Mouse (Mus musculus) testis, adult 2 months (tissue): Measurements from ENCODE around the gene Zfp423. TPM values are rescaled to one million over a fixed set of nuclear protein-coding genes. Genes with fewer than 3 reads are reported as not detected.

ENCODE experiments used
- H3K27ac ChIP-seq: fragments of 200-500 bp; 2 replicates; pipeline ENCODE4 v1.5.1; 2012; ENCODE audit warnings: low read depth, low read length; ENCODE audit not compliant: control insufficient read depth, insufficient read depth
- H3K27me3 ChIP-seq: fragments of 200-500 bp; 2 replicates; pipeline ENCODE4 v1.6.1; 2012; ENCODE audit warnings: mild to moderate bottlenecking, low read length, moderate library complexity; ENCODE audit not compliant: control insufficient read depth, insufficient read depth
- H3K36me3 ChIP-seq: fragments of 200-500 bp; 2 replicates; pipeline ENCODE4 v1.6.1; 2012; ENCODE audit warnings: mild to moderate bottlenecking, low read length; ENCODE audit not compliant: control insufficient read depth, insufficient read depth
- H3K4me1 ChIP-seq: fragments of 200-500 bp; 2 replicates; pipeline ENCODE4 v1.6.1; 2012; ENCODE audit warnings: low read length; ENCODE audit not compliant: control insufficient read depth, insufficient read depth
- H3K4me3 ChIP-seq: fragments of 200-500 bp; 2 replicates; pipeline ENCODE4 v1.5.1; 2012; ENCODE audit warnings: low read depth, mild to moderate bottlenecking, low read length, moderate library complexity, mixed read lengths; ENCODE audit not compliant: control insufficient read depth
- CTCF ChIP-seq: fragments of 200-500 bp; IDR thresholded peaks from 2 replicates; pipeline ENCODE4 v1.5.1; 2012; ENCODE audit warnings: low read depth, mild to moderate bottlenecking, inconsistent platforms, low read length, moderate library complexity; ENCODE audit not compliant: control insufficient read depth, insufficient read depth, insufficient replicate concordance
- POLR2A ChIP-seq: fragments of 200-500 bp; IDR thresholded peaks from 2 replicates; pipeline ENCODE4 v1.6.1; 2012; ENCODE audit warnings: low read depth, mild to moderate bottlenecking, inconsistent platforms, low read length, moderate library complexity; ENCODE audit not compliant: control insufficient read depth
- polyA plus RNA-seq: library from polyadenylated mRNA; depleted of rRNA; stranded (reverse); fragments of >200 nt; gene quantifications from 2 replicates; pipeline ENCODE4 v1.2.3, GENCODE M21; 2012

The Zfp423 gene
- polyA plus RNA-seq, 1 experiment, result 7.2 TPM

DNA sequence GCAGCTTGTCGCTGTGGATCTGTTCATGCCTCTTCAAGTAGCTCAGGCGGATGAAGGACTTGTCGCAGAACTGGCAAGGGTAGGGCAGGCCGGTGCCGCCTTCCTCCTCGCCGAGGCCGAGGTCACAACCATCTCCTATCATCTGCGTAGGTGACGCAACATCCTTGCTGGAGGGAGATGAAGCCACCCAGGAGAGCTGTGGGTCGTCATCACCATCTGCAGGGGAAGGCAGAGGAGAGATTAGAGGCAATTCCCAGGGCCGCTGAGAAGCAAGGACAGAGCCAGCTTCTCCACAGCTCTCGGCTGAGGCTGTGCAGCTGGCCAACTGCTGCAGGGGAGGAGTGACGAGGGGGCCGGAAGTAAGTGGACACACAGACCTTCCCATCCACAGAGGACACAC lies 176.2 kb downstream of the Zfp423 start:
- H3K27ac ChIP-seq, result no peak overlapping the region
- H3K36me3 ChIP-seq, result no peaks in the 10 kb centered on the region
- no peak overlapping the region for H3K4me3 ChIP-seq
- TF ChIP-seq CTCF (no peak), POLR2A (no peak)
- H3K4me1 ChIP-seq, result no peaks in the 10 kb centered on the region
- H3K27me3 ChIP-seq, result no peaks in the 10 kb centered on the region

DNA sequence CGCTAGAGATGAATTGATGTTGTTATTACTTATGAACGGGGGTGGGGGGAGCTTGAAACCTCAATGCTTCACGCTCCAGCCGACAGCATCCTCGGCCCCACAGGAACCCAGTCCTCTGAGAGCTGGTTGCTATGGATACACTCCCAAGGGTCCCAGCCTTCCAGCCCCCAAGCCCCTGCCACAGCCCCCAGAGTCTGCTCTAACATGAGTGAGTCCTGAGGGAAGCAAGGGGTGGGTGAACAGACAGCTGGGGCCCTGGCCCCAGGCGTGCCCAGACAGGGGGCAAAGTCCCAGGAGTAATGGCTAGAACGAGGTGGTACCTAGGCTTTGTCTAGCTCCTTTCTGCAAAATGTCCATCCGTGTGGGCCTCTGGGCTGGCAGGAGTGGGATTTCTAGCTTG lies 181.8 kb downstream of the Zfp423 start:
- Histone ChIP-seq H3K4me1 (peaks cover 2% of the 10 kb centered on the region; the same call in 1 of the 2 replicates), H3K27ac (no peak overlapping the region), H3K27me3 (no peaks in the 10 kb centered on the region), H3K36me3 (no peaks in the 10 kb centered on the region), H3K4me3 (no peak overlapping the region)
- TF ChIP-seq POLR2A, result no peak
- no peak for TF ChIP-seq CTCF

DNA sequence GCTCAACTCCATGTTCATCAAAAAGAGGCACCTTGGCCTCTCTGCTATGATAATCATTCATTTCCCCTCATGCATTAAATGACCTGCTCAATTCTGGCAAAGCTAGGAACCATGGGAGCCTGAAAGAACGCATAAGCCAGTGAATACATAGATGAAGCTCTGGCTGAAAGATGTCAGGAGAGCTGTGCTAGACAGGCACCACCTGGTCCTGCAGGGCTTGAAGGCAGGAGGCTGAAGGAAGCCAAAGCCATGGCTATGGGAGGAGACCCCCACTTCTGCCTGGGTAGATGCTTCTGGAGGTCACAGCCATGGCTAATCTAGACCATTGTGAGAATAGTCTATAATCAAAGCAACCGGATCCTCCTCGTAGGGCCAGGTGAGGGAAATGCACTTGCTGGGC lies 183.5 kb downstream of the Zfp423 start:
- TF ChIP-seq CTCF (no peak), POLR2A (no peak)
- H3K27ac ChIP-seq, result no peak overlapping the region
- no peaks in the 10 kb centered on the region for H3K27me3 ChIP-seq
- no peaks in the 10 kb centered on the region for H3K36me3 ChIP-seq
- no peak overlapping the region for H3K4me3 ChIP-seq
- peaks cover 2% of the 10 kb centered on the region; the same call in 1 of the 2 replicates for H3K4me1 ChIP-seq

DNA sequence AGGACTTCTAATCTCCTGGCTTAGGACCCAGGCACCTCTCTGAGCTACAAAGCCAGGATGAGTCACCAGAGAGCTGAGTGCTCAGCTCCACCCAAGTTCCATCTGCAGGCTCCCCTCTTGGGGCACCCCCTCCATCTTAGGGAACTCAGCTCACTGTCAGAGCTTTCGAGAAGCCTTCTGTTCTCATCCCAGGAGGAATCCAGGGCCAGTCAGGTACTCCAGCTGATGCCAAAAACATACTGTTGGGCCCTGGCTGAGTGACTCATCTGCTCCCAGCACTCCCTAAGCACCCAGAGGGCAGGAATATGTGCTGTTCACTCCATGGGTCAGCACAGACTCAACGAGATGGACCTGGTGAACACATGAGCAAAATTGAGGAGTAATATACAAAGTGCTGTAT lies 184.4 kb downstream of the Zfp423 start:
- no peaks in the 10 kb centered on the region for H3K27me3 ChIP-seq
- no peak overlapping the region for H3K4me3 ChIP-seq
- H3K4me1 ChIP-seq, result peaks cover 2% of the 10 kb centered on the region; the same call in 1 of the 2 replicates
- no peak overlapping the region for H3K27ac ChIP-seq
- H3K36me3 ChIP-seq, result no peaks in the 10 kb centered on the region
- TF ChIP-seq CTCF (no peak), POLR2A (no peak)

DNA sequence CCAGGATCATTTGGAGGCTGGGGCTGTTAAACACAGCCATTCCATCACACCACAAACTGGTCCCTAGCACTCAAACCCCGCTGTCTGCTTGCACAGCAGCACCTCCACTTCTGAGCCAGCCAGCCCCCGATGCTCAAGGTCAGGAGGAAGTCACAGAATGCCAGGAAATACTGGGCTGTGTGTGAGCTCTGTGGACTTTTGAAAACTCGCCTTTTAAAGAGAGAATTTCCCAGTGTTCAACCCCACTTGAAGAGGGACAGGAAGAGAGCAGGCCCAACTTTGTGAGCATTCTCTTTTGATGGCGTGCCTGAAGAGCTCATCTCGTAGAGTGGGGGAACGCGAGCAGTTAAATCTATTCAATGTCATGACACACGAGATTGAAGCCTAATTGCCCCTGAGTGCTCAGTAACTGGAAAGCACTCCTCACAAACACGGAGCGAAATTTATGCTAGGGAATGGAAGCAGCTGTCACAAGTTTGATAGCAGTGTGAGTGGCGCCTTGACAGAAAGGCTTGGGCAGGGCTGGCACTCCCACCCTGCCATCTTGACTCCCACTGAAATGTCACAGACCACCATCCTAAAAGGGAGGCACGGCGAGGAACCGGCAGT lies 186.4 kb downstream of the Zfp423 start:
- no peaks in the 10 kb centered on the region for H3K36me3 ChIP-seq
- no peak for TF ChIP-seq POLR2A
- no peak for TF ChIP-seq CTCF
- H3K4me1 ChIP-seq, result peaks cover 2% of the 10 kb centered on the region; the same call in 1 of the 2 replicates

DNA sequence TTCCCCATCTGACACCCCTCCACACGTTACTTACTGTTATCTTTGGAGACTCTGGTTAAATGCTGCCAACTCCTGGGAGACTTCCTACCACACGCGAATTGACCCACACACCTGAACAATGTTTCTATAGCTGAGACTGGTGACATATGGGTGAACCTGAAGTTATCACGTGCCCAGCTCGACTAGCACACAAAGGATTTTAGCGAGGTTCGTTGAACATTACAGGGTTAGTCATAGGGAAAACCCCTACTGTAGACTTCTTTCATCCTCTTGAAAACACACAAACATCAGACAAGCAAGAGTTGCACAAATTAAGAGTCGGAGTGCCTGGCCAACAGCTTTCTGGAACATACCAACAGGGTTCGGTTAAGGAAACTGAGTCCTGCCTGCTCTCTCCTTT lies 191.5 kb downstream of the Zfp423 start:
- TF ChIP-seq CTCF, result no peak
- TF ChIP-seq POLR2A, result no peak
- no peaks in the 10 kb centered on the region for H3K36me3 ChIP-seq
- no peaks in the 10 kb centered on the region for H3K4me1 ChIP-seq
- H3K27ac ChIP-seq, result no peak overlapping the region
- H3K27me3 ChIP-seq, result no peaks in the 10 kb centered on the region
- no peak overlapping the region for H3K4me3 ChIP-seq

More for the DNA sequence above, 186.4 kb downstream of the Zfp423 start:
- H3K27ac ChIP-seq, result no peak overlapping the region
- H3K27me3 ChIP-seq, result no peaks in the 10 kb centered on the region
- H3K4me3 ChIP-seq, result no peak overlapping the region

DNA sequence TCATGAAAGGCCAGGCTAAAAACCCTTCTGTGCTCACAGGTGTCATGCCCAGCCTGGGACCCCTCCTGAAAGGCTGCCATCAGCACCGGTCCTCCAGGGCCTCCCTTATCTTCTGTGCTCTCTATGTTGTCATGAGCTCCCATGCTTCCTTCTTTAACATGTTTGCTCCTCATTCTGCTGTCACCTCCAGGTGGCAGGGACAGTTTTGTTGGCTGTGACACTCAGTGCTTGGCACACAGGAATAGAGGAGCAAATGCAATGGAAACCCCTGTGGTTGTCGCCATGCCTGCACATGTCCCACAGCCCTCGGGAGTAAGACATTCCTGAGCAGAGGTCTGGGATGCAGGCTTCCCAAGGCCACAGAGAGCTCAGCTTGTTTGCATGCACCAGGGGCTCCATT lies 194.1 kb downstream of the Zfp423 start:
- Histone ChIP-seq H3K4me3 (no peak overlapping the region), H3K36me3 (no peaks in the 10 kb centered on the region), H3K4me1 (no peaks in the 10 kb centered on the region), H3K27ac (no peak overlapping the region), H3K27me3 (no peaks in the 10 kb centered on the region)
- TF ChIP-seq CTCF (no peak), POLR2A (no peak)
